Mouse (Mus musculus) kidney, embryonic 14.5 days (tissue): ENCODE measurements at regions not wholly inside any gene's neighbourhood (a gene's known extent, or its start where the extent isn't known, plus 50 kb on each side); places are given as distances from the start of the nearest gene placed in this dataset.

Source experiments
- ATAC-seq: fragments of 200-750 bp; cut with Nextera tagmentation; 2 replicates; pipeline ENCODE4 v1.8.0; 2017; ENCODE audit warnings: moderate number of reproducible peaks, mild to moderate bottlenecking, moderate TSS enrichment, moderate library complexity; ENCODE audit not compliant: low FRiP score, low TSS enrichment
- H3K27ac ChIP-seq: fragments of 300-500 bp; sonication (generic); 2 replicates; pipeline ENCODE4 v1.5.1; 2014; ENCODE audit warnings: low read depth, mild to moderate bottlenecking, low read length, moderate library complexity, mixed read lengths
- H3K27me3 ChIP-seq: fragments of 300-500 bp; sonication (generic); 2 replicates; pipeline ENCODE4 v1.6.1; 2014; ENCODE audit warnings: mild to moderate bottlenecking, low read length; ENCODE audit not compliant: control insufficient read depth, insufficient read depth
- H3K36me3 ChIP-seq: fragments of 300-500 bp; sonication (generic); 2 replicates; pipeline ENCODE4 v1.6.1; 2014; ENCODE audit warnings: low read length, mixed read lengths; ENCODE audit not compliant: control insufficient read depth, insufficient read depth
- H3K4me1 ChIP-seq: fragments of 300-500 bp; sonication (generic); 2 replicates; pipeline ENCODE4 v1.6.1; 2014; ENCODE audit warnings: low read length, mixed read lengths; ENCODE audit not compliant: control insufficient read depth, insufficient read depth
- H3K4me2 ChIP-seq: fragments of 300-500 bp; sonication (generic); replicated peaks from 2 replicates; pipeline ENCODE4 v1.6.1; 2014; ENCODE audit warnings: low read depth, mild to moderate bottlenecking, low read length
- H3K4me3 ChIP-seq: fragments of 300-500 bp; sonication (generic); 2 replicates; pipeline ENCODE4 v1.5.1; 2014; ENCODE audit warnings: mild to moderate bottlenecking, low read length
- H3K9ac ChIP-seq: fragments of 300-500 bp; sonication (generic); 2 replicates; pipeline ENCODE4 v1.6.1; 2014; ENCODE audit warnings: low read depth, mild to moderate bottlenecking, low read length, moderate library complexity
- H3K9me3 ChIP-seq: fragments of 300-500 bp; sonication (generic); 2 replicates; pipeline ENCODE4 v1.6.1; 2016; ENCODE audit warnings: low read length; ENCODE audit not compliant: control insufficient read depth
- WGBS: fragments of 180-500 bp; shearing (Covaris S2); extraction: QIAGEN DNeasy Blood & Tissue Kit; methylation state at CpG from one replicate; pipeline ENCODE4 v1.1.7; 2014; 5-methylcytosine and 5-hydroxymethylcytosine counted together

DNA sequence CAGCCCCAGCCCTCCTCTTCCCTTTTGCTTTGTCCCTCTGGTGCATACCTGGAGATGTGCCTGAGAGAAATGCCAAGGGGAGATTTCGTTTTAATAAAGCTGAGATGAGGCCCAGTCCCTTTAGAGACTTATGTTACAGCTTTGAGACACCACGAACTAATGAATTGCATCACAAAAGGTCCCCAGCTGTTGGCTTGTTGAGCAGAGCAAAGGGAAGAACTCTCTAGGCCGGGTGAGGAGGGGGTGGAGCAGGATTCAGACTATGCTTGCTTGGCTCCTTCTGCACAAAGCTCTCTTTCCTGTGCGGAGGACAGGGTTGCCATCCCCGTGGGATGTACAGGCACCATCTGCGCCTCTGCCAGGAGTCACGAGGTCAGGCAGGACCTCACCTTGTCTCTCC lies 345.3 kb upstream of the Castor2 start:
- no peak overlapping the region for H3K4me3 ChIP-seq
- no peaks in the 10 kb centered on the region for H3K9me3 ChIP-seq
- no peak overlapping the region for H3K4me2 ChIP-seq
- H3K36me3 ChIP-seq: no peaks in the 10 kb centered on the region
- WGBS: 25% methylated on average over 7 of the region's 7 CpGs
- H3K9ac ChIP-seq: no peak overlapping the region
- no peak for ATAC-seq
- H3K4me1 ChIP-seq: no peaks in the 10 kb centered on the region
- H3K27ac ChIP-seq: no peak overlapping the region
- H3K27me3 ChIP-seq: no peaks in the 10 kb centered on the region

DNA sequence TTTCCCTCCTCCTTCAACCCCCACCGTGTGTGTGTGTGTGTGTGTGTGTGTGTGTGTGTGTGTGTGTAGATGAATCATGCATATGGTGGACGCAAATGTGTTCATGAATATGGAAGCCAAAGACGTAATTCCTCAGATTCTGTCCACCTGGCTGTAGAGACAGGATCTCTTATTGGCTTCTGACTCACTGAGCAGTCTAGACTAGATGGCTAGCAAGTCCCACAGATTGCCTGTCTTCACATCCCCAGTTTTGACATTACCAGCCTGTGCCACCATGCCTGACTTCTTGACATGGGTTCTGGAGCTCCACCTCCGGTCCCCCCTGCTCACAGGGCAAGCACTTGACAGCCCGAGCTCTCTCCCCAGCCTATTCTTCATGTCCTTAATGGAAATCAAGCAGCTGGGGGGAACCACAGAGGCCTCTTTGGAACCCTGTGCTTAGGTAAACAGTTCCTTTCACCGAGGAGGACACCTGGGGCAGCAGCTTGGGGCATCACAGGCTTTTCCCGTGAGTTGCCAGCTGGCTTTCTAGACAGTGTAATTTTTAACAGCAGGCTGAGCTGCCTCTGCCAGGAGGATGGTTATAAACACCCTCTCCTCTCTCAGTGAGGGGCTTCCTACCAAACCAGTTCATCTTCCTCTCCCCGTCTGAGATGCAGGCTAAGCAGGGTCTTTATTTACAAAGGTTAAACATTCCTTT lies 345.9 kb upstream of the Castor2 start:
- 49% methylated on average over 7 of the region's 8 CpGs for WGBS
- Histone ChIP-seq H3K4me1 (no peaks in the 10 kb centered on the region), H3K9ac (no peak overlapping the region), H3K36me3 (no peaks in the 10 kb centered on the region), H3K27ac (no peak overlapping the region), H3K9me3 (no peaks in the 10 kb centered on the region), H3K4me3 (no peak overlapping the region), H3K27me3 (no peaks in the 10 kb centered on the region), H3K4me2 (no peak overlapping the region)
- ATAC-seq: no peak

DNA sequence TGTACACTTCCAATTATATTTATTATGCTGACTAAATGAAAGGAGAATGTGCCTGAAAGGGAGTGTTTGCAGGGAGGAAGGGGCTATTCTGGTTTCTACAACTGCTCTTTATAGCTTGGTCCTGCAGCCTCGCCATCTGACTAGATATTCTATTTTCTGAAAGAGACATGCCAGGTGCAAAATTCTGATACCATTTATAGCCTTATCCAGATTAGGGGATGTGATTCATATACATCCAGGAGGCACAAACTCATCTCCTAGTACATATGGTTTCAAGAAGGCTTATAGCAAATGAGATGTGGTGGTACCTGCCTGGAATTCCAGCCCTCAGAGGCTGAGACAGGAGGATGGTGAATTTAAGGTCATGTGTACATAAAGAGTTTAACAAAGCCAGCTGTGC lies 352.6 kb upstream of the Castor2 start:
- Histone ChIP-seq H3K4me3 (no peak overlapping the region), H3K4me2 (no peak overlapping the region), H3K4me1 (no peaks in the 10 kb centered on the region), H3K27ac (no peak overlapping the region), H3K9ac (no peak overlapping the region), H3K9me3 (no peaks in the 10 kb centered on the region; the same call in 1 of the 2 replicates), H3K27me3 (no peaks in the 10 kb centered on the region), H3K36me3 (no peaks in the 10 kb centered on the region)
- WGBS: 76% methylated on average over 1 of the region's 1 CpGs
- no peak for ATAC-seq

DNA sequence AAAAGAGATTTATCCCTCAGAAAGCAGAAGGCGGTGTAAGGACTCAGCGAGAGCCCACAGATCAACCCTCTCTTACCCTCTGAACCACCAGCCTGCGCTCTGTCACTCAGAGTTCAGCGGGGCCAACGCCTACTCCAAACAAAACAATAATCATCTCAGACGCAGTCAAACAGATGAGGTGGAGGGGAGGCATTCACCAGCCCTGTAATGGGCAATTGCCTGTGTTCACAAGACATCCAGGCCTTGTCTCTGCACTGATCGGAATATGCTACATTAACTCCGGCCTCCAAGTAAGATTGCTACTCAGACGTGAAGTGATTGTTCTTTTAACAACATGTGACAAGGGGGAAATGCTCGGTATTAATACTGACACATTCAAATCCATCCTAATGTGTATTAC lies 353.1 kb upstream of the Castor2 start:
- WGBS: 43% methylated on average over 10 of the region's 10 CpGs
- Histone ChIP-seq H3K9ac (no peak overlapping the region), H3K9me3 (no peaks in the 10 kb centered on the region; the same call in 1 of the 2 replicates), H3K4me3 (no peak overlapping the region), H3K36me3 (no peaks in the 10 kb centered on the region), H3K4me2 (no peak overlapping the region), H3K4me1 (no peaks in the 10 kb centered on the region), H3K27ac (no peak overlapping the region), H3K27me3 (no peaks in the 10 kb centered on the region)
- ATAC-seq: no peak

DNA sequence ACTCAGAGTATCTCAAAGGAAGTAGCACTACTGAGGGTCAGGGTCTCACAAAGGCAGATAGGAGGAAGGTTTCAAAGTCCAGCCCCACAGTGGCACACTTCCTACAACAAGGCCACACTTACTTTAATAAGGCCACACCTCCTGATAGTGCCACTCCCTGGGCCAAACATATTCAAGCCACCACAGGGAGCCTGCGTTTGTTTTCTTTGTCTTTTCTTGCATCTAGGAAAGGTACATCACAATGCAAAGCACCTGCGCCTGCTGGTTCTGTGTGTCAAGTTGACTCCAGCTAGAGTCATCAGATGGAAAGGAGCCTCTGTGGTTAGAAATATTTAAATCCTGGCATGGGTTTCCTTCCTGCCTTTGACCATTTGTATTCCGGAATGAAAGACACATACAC lies 355.4 kb upstream of the Castor2 start:
- 86% methylated on average over 3 of the region's 3 CpGs for WGBS
- Histone ChIP-seq H3K4me3 (no peak overlapping the region), H3K4me1 (no peaks in the 10 kb centered on the region), H3K27me3 (no peaks in the 10 kb centered on the region), H3K9me3 (no peaks in the 10 kb centered on the region; the same call in 1 of the 2 replicates), H3K36me3 (no peaks in the 10 kb centered on the region), H3K27ac (no peak overlapping the region), H3K9ac (no peak overlapping the region), H3K4me2 (no peak overlapping the region)
- no peak for ATAC-seq

DNA sequence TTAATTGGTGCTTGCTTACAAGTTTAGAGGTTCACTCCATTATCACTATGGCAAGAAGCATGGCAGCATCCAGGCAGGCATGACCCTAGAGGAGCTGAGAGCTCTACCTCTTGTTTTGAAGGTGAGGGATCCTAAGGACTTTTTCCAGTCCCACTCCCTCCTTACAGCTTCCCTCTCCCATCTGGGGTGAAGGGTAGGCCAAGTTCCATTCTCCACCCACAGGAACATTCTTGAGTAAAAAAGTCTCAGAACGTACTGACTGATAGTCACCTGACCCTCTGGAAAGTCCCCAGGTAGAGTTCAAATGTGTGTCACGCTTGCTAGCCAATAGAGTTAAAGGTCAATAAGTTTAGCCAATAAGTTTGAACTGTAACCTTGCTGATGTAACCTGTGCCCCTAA lies 355.9 kb upstream of the Castor2 start:
- no peaks in the 10 kb centered on the region for H3K4me1 ChIP-seq
- no peaks in the 10 kb centered on the region for H3K27me3 ChIP-seq
- no peaks in the 10 kb centered on the region; the same call in 1 of the 2 replicates for H3K9me3 ChIP-seq
- H3K9ac ChIP-seq: no peak overlapping the region
- H3K4me2 ChIP-seq: no peak overlapping the region
- 78% methylated on average over 2 of the region's 2 CpGs for WGBS
- H3K36me3 ChIP-seq: no peaks in the 10 kb centered on the region
- H3K27ac ChIP-seq: no peak overlapping the region
- H3K4me3 ChIP-seq: no peak overlapping the region
- no peak for ATAC-seq

DNA sequence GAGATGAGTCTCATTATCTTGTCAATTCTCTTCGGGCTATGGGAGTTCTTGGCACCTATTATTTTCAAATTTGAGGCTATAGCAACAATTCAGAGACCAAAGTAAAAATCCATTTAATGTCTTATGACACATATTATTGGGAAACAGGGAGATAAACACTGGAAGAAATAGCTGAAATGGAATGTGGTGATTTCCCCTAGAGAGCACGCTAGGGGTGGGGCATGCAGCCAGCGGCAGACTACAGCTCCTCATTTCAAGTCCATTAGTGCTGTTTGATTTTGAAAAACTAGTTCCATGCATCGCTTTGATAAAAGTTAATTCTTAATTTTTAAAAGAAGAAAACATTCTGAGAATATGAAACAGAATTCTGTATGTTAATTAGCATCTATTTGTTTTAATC lies 367.6 kb upstream of the Castor2 start:
- H3K9ac ChIP-seq: no peak overlapping the region
- no peak for ATAC-seq
- 89% methylated on average over 4 of the region's 4 CpGs for WGBS
- H3K9me3 ChIP-seq: peaks cover 2% of the 10 kb centered on the region; the same call in 1 of the 2 replicates
- no peak overlapping the region for H3K4me2 ChIP-seq
- no peaks in the 10 kb centered on the region for H3K27me3 ChIP-seq
- no peaks in the 10 kb centered on the region for H3K36me3 ChIP-seq
- no peak overlapping the region for H3K27ac ChIP-seq
- H3K4me1 ChIP-seq: no peaks in the 10 kb centered on the region
- no peak overlapping the region for H3K4me3 ChIP-seq

DNA sequence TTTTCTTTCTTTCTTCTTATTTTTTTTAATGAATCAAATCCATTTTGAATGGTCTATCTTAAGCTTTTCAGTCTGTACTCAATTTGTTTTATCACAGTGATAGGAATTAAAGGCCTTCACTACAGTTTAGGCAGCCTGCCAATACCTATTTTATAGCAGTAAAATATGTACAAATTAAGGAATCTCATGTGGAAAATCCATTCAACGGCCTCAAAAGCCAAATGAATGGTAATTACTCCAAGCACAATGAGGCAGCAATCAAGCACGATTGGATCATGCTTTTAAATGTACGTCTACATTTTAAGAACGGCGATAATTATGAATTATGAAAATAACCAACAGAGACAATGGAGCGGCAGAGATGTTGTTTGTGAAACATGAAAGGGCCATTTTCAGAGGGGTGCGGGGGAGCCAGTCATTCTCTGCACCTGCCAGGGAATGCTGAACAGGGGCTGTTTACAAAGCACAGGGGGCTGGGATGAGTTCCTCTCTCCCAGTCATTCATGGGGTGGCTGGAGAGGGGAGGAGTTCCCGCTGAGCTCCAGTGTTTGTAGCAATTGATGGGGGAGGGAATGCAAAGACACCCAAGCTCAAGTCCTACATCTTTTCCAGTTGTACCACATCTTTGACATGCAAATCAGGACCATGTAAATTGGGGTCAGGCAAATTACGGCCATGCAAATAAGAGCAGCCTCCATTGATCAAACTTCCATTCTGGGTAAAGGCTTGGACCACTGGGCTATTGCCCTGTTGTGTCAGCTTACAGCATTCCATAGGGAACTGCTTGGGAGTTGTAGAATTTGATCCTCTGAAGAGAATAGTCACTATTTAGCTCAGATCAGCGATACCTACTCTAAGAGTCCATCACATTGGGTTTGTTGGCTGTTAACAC lies 381.1 kb upstream of the Castor2 start:
- H3K9ac ChIP-seq: no peak overlapping the region
- H3K4me1 ChIP-seq: no peaks in the 10 kb centered on the region
- H3K4me3 ChIP-seq: no peak overlapping the region
- H3K4me2 ChIP-seq: no peak overlapping the region
- H3K9me3 ChIP-seq: no peaks in the 10 kb centered on the region
- no peaks in the 10 kb centered on the region for H3K27me3 ChIP-seq
- no peak for ATAC-seq
- WGBS: 58% methylated on average over 10 of the region's 10 CpGs
- no peaks in the 10 kb centered on the region for H3K36me3 ChIP-seq
- no peak overlapping the region for H3K27ac ChIP-seq

DNA sequence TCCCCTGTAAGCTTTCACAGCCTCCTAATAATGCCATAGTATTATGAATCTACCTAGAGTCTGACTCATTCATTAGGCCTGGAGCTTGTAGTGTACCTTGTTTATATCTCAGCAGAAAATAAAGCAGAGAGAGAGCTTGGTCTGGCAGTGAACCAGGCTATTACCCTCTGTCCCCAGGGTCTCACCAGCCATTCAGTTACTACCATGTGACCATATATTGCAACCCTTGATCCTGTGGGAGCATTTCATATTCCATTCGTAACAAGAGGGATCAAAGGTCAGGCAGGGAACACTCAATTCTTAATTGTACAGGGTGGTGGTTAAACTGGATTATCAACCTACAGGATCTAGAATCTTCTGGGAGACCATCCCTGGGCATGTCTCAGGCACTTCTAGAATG lies 383.7 kb upstream of the Castor2 start:
- no peak for ATAC-seq
- no peak overlapping the region for H3K4me3 ChIP-seq
- no peaks in the 10 kb centered on the region for H3K9me3 ChIP-seq
- H3K36me3 ChIP-seq: no peaks in the 10 kb centered on the region
- H3K4me2 ChIP-seq: no peak overlapping the region
- no peaks in the 10 kb centered on the region for H3K27me3 ChIP-seq
- no peak overlapping the region for H3K27ac ChIP-seq
- WGBS: 88% methylated on average over 1 of the region's 1 CpGs
- no peaks in the 10 kb centered on the region for H3K4me1 ChIP-seq
- no peak overlapping the region for H3K9ac ChIP-seq
